Mouse (Mus musculus) megakaryocyte, embryonic 14.5 days (primary cell): ENCODE measurements around the gene Gm20388.

Experiments
- FLI1 ChIP-seq: IDR thresholded peaks from 2 replicates; pipeline ENCODE4 v1.6.1; 2012; ENCODE audit warnings: low read length, inconsistent platforms, mixed read lengths
- GATA1 ChIP-seq: IDR thresholded peaks from 3 replicates; pipeline ENCODE4 v1.6.1; 2012; ENCODE audit warnings: mixed read lengths, low read length, inconsistent platforms, borderline replicate concordance

DNA sequence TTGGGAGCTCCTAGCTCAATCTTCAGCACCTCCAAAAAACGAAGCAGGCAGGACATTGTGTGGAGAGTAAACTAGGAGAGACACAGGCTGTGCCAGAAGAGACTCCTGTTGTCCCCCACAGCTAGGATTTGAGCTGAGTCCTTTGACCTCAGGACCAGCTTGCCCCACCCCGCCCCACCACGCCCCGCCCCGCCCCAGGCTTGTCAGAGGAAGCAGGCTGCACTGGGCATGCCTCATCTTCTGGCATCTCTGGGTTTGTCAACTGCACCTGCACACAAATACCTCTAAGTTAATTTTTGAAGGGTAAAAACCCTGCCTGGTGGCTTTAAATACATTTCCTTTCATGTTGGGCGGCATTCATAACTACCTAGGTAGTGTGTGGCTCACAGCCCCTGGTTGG, 290.7 kb downstream of the Gm20388 start:
- no peak for TF ChIP-seq GATA1
- no peak for TF ChIP-seq FLI1
